Comparison of ENCODE assay signal across 8 mouse cellular contexts in genomic region chr1:160906558-160907481, GRCm38 (mm10). TPM values are rescaled to one million over a fixed set of nuclear protein-coding genes. Genes with fewer than 3 reads are reported as not detected.
DNase-seq lines count a peak whose midpoint lies in the region; ATAC-seq and TF ChIP-seq lines count a peak whose summit lies in the region.

No protein-coding gene starts in this region.

- no peak for TF ChIP-seq POLR2A in embryonic fibroblast, embryonic 13.5 days (IDR thresholded peaks at IDR 0.05; ENCODE audit: low read depth, low read length)

- peak overlapping the region; percentile 99 for H3K4me3 ChIP-seq in embryonic fibroblast, embryonic 13.5 days (ENCODE audit: insufficient read depth, low read length)
- H3K4me3 ChIP-seq in kidney, embryonic 15.5 days (replicated peaks) = peak overlapping the region; percentile 99
- peak overlapping the region; percentile 73 to 86 for H3K4me3 ChIP-seq in liver, embryonic 14.5 days (ENCODE audit: insufficient read depth in 1 of 2, low read depth in 2 of 2, low read length in 2 of 2)
- peak overlapping the region; percentile 95 for H3K4me3 ChIP-seq in neural tube, embryonic 12.5 days

- H3K4me2 ChIP-seq in kidney, embryonic 15.5 days = peak overlapping the region; percentile 71
- H3K4me2 ChIP-seq in liver, embryonic 14.5 days (ENCODE audit: low read depth) = peak overlapping the region; percentile 72
- H3K4me2 ChIP-seq in neural tube, embryonic 12.5 days (replicated peaks) = peak overlapping the region; percentile 73

- H3K9ac ChIP-seq in kidney, embryonic 15.5 days = peak overlapping the region; percentile 98
- peak overlapping the region; percentile 83 for H3K9ac ChIP-seq in liver, embryonic 14.5 days (replicated peaks)
- peak overlapping the region; percentile 98 for H3K9ac ChIP-seq in neural tube, embryonic 12.5 days

- peak; percentile 57 for DNase-seq in CD4-positive, CD25-positive, alpha-beta regulatory T cell, adult 2 months (ENCODE audit: low read depth, low spot score)
- DNase-seq in adrenal gland, postnatal 14 days = peak; percentile 77
- peak; percentile 57 to 65 for DNase-seq in heart, adult 9 months (ENCODE audit: low spot score in 2 of 2)
- peak; percentile 26 to 41 (median 35) for DNase-seq in liver, embryonic 14.5 days (ENCODE audit: low read depth in 3 of 3, low spot score in 3 of 3)
- DNase-seq in testis, postnatal 10 days (ENCODE audit: low spot score) = peak; percentile 72

- WGBS in kidney, embryonic 15.5 days = under 1% methylated on average over 65 of the region's 67 CpGs
- WGBS in liver, embryonic 14.5 days (ENCODE audit: insufficient replicate concordance) = under 1% methylated on average over 67 of the region's 67 CpGs
- under 1% methylated on average over 66 of the region's 67 CpGs for WGBS in neural tube, embryonic 12.5 days

- no peak overlapping the region for H3K27ac ChIP-seq in embryonic fibroblast, embryonic 13.5 days (ENCODE audit: insufficient read depth, low read length)
- H3K27ac ChIP-seq in kidney, embryonic 15.5 days = peak overlapping the region; percentile 95
- peak overlapping the region; percentile 66 for H3K27ac ChIP-seq in liver, embryonic 14.5 days
- peak overlapping the region; percentile 86 for H3K27ac ChIP-seq in neural tube, embryonic 12.5 days

- H3K27me3 ChIP-seq in kidney, embryonic 15.5 days = no peaks in the 10 kb centered on the region
- no peaks in the 10 kb centered on the region for H3K27me3 ChIP-seq in liver, embryonic 14.5 days (ENCODE audit: control insufficient read depth, insufficient read depth, low read length)
- H3K27me3 ChIP-seq in neural tube, embryonic 12.5 days (replicated peaks) = no peaks in the 10 kb centered on the region

- no peak for TF ChIP-seq EP300 in liver, embryonic 14.5 days (IDR thresholded peaks at IDR 0.05; ENCODE audit: low read depth)

- peak; percentile 83 for ATAC-seq in kidney, embryonic 15.5 days (replicated peaks; ENCODE audit: low FRiP score)
- peak; percentile 74 for ATAC-seq in liver, embryonic 14.5 days (ENCODE audit: insufficient read depth)
- peak; percentile 80 for ATAC-seq in neural tube, embryonic 12.5 days (ENCODE audit: low FRiP score, low read depth)

- no peaks in the 10 kb centered on the region for H3K9me3 ChIP-seq in kidney, embryonic 15.5 days (replicated peaks)
- H3K9me3 ChIP-seq in liver, embryonic 14.5 days (ENCODE audit: control insufficient read depth, low read length) = no peaks in the 10 kb centered on the region
- no peaks in the 10 kb centered on the region for H3K9me3 ChIP-seq in neural tube, embryonic 12.5 days

- no peak for TF ChIP-seq CTCF in embryonic fibroblast, embryonic 13.5 days (IDR thresholded peaks at IDR 0.05; ENCODE audit: borderline replicate concordance, insufficient read depth, low read length)
- TF ChIP-seq CTCF in liver, embryonic 14.5 days (IDR thresholded peaks at IDR 0.05; ENCODE audit: low read depth) = no peak

- peaks cover 3% of the 10 kb centered on the region; the same call in 1 of the 2 replicates for H3K4me1 ChIP-seq in embryonic fibroblast, embryonic 13.5 days (ENCODE audit: control insufficient read depth, insufficient read depth, low read length)
- peaks cover 9% of the 10 kb centered on the region for H3K4me1 ChIP-seq in kidney, embryonic 15.5 days
- peaks cover 12 to 20% of the 10 kb centered on the region in 2 experiments for H3K4me1 ChIP-seq in liver, embryonic 14.5 days (replicated peaks; ENCODE audit: control insufficient read depth in 2 of 2, insufficient read depth in 2 of 2, low read length in 1 of 2)
- H3K4me1 ChIP-seq in neural tube, embryonic 12.5 days = peaks cover 11% of the 10 kb centered on the region

- H3K36me3 ChIP-seq in kidney, embryonic 15.5 days = no peaks in the 10 kb centered on the region
- H3K36me3 ChIP-seq in liver, embryonic 14.5 days (replicated peaks; ENCODE audit: control insufficient read depth, insufficient read depth, low read depth) = no peaks in the 10 kb centered on the region
- no peaks in the 10 kb centered on the region for H3K36me3 ChIP-seq in neural tube, embryonic 12.5 days

RNA-seq across cellular contexts. Expression of gene Rc3h1, which starts 0.6 kb away (rescaled TPM):
- 44.0 and 46.1 TPM in 2 replicates for total RNA-seq in adrenal gland, postnatal 14 days (2021)
- 29.7 and 31.0 TPM in 2 replicates for polyA plus RNA-seq in embryonic fibroblast, embryonic 13.5 days (2011; ENCODE audit: insufficient read length, low read depth, missing spikeins)
- polyA plus RNA-seq in kidney, embryonic 15.5 days (2015; fragmentation: Nextera tagmentation; extraction: Ambion mirVana) = 7.4 TPM in 2 replicates
- 2.6 and 2.9 TPM in 2 replicates for polyA plus RNA-seq in liver, embryonic 14.5 days (2012; rRNA removed)
- polyA plus RNA-seq in liver, embryonic 14.5 days (2014; fragmentation: Nextera tagmentation; extraction: Ambion mirVana) = 3.2 and 3.6 TPM in 2 replicates
- polyA plus RNA-seq in neural tube, embryonic 12.5 days (2016; fragmentation: Nextera tagmentation; extraction: Ambion mirVana) = 8.7 and 8.8 TPM in 2 replicates
